In the genomic region with DNA sequence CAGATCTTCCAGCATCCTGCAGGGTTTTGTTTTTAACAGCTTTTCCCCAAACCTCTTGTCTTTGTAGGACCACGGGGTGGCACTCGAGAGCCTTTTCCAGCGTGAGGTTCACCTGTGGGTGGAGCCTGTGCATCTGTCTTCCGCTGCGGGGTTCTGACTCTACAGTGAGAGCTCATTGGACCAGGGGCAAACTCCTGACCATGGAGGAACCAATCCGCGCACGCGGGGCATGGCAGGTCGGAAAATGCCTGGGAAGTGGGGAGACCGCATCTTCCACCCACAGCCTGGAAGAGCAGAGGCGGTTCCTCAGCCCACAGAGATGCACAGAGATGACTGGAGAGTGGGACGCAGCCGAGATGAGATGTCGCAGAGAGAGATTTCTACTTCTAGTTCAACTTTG, we compare ENCODE assay signal across 8 mouse cellular contexts. TPM values are rescaled to one million over a fixed set of nuclear protein-coding genes. Genes with fewer than 3 reads are reported as not detected.
DNase-seq lines count a peak whose midpoint lies in the region; ATAC-seq lines count a peak whose summit lies in the region.

No protein-coding gene starts in this region.

- H3K9ac ChIP-seq in hindbrain, embryonic 14.5 days, result peak overlapping the region; percentile 48

- 3% methylated on average over 15 of the region's 15 CpGs for WGBS in hindbrain, embryonic 14.5 days

- H3K4me3 ChIP-seq in hindbrain, embryonic 14.5 days (replicated peaks; ENCODE audit: low read length), result peak overlapping the region; percentile 29

- 0 out of 2 replicates have a peak, but pooled peaks cover 5% of the 10 kb centered on the region for H3K4me1 ChIP-seq in hindbrain, embryonic 14.5 days (replicated peaks; ENCODE audit: control insufficient read depth, insufficient read depth, low read length)

- H3K27me3 ChIP-seq in hindbrain, embryonic 14.5 days (ENCODE audit: control insufficient read depth, insufficient read depth, low read length), result no peaks in the 10 kb centered on the region

- peak; percentile 100 for ATAC-seq in hindbrain, embryonic 14.5 days (ENCODE audit: low FRiP score)

- DNase-seq in R1 (ENCODE audit: low read depth, low spot score), result peak; percentile 99
- DNase-seq in cerebellum, postnatal 25 days, result peak; percentile 96 to 97
- peak; percentile 95 to 96 for DNase-seq in frontal cortex, postnatal 25 days (ENCODE audit: low spot score in 2 of 2)
- DNase-seq in hindbrain, embryonic 14.5 days (ENCODE audit: low spot score), result peak; percentile 97
- DNase-seq in layer of hippocampus, postnatal 36 days, result peak; percentile 94
- DNase-seq in lung, postnatal 36 days, result peak; percentile 98
- DNase-seq in retina, postnatal 1 day, result peak; percentile 98
- peak; percentile 86 to 93 for DNase-seq in urinary bladder, adult 18-20 months (ENCODE audit: low spot score in 2 of 2)

- H3K36me3 ChIP-seq in hindbrain, embryonic 14.5 days (replicated peaks; ENCODE audit: control insufficient read depth, insufficient read depth), result no peaks in the 10 kb centered on the region

- peak overlapping the region; percentile 59 for H3K4me2 ChIP-seq in hindbrain, embryonic 14.5 days (replicated peaks)

- H3K27ac ChIP-seq in hindbrain, embryonic 14.5 days, result peak overlapping the region; percentile 86

- H3K9me3 ChIP-seq in hindbrain, embryonic 14.5 days (ENCODE audit: control insufficient read depth, low read length), result no peaks in the 10 kb centered on the region

RNA-seq across cellular contexts. Expression of a gene that starts 38.5 kb away (rescaled TPM):
- 17.8 and 21.1 TPM in 2 replicates for polyA plus RNA-seq in hindbrain, embryonic 14.5 days (2014; fragmentation: Nextera tagmentation; extraction: Ambion mirVana)
- 10 to 100 TPM; 29.5 to 35.3 TPM for total RNA-seq in layer of hippocampus, postnatal 36 days (2021)

Comparison
In these comparisons a context has a peak if more than half of its experiments do, and no peak if none do; other contexts are left out.
1. Peak in every context shown above with its lines: DNase-seq, ATAC-seq, H3K4me3 ChIP-seq and H3K27ac ChIP-seq.